Mouse (Mus musculus): ENCODE measurements around the gene Snx29. TPM values are rescaled to one million over a fixed set of nuclear protein-coding genes. Genes with fewer than 3 reads are reported as not detected.
"Not testable (repeated sequence)": the region's sequence is repeated elsewhere in the genome, so short reads cannot be mapped to it uniquely, and the experiment has no call there.

The Snx29 gene
- polyA plus RNA-seq, 2 experiments from 2014 or later, result 5.1 to 8.3 TPM

DNA sequence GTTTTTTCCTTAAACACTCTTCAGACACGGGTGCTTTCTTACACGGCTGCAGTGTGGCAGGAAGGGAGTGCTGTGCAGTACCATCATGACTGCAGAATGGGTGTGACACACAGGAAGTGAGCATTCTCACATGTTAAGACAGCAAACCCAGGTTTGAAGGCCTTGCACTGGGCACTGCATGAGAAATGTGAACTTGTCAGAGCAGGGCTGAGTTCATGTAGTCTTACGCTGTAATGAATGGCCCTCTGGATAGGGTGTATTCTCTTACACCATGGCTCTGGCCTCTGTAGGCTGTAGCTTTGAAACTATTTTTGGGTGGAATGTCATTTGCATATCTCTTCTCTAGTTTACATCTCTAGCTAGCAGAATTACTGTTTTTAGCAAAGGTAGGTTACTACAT lies 178.4 kb downstream of the Snx29 start:
- peak; percentile 97 for ATAC-seq

DNA sequence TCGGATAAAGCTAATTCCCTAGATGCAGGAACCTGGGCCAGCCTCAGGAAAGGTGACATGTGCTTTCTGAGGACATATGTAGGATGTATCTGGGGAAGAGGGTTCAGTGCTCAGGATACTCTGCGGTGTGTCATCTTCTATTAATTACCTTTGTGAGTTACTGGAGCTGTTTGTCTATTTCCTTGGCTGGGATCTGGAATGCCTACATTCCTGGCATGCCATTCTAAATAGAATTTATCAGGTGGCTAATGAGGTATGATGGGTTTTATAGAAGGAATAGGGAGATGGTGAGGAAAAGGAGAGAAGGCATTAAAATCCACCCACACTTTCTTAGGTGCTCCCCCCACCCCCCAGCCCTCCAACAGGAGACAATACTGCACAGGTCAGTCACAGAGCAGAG lies 178.9 kb downstream of the Snx29 start:
- no peak for ATAC-seq

DNA sequence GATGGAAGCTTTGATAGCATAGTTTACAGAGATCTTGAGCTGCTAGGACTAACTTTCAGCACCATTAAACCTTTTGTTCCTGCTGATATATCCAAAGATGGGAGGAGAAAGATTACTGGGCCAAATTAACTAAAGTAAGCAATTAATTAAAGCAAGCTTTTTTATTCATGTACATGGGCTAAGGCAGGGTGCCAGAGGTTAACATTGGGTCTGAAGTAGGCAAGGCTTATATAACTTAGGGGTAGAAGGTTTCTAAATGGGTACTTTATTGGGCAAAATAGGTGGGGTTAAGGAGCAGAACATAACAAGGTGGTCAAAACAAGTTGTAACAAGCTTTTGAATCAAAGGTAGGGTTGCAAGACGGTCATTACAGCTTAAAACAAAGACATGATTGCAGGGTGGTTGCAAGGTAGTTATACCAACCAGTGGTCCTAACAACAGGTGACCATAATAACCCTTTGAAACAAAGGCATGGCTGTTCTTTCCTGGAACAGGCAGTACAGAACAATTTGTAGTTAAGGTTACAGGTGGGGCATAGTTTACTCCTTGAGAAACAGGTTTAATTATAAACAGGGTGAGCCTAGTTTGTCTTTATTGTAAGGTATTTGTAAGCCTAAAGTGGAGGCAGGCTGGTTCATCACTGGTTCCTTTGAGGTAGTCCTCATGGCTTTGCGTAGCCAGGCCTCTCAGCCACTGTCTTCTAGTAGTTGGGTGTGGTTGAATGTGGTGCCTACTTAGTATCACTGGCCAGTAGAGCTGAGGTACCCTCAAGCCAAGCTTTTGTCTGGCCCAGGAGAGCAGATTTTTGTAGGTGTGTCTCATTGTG lies 182.2 kb downstream of the Snx29 start:
- ATAC-seq, result no peak

DNA sequence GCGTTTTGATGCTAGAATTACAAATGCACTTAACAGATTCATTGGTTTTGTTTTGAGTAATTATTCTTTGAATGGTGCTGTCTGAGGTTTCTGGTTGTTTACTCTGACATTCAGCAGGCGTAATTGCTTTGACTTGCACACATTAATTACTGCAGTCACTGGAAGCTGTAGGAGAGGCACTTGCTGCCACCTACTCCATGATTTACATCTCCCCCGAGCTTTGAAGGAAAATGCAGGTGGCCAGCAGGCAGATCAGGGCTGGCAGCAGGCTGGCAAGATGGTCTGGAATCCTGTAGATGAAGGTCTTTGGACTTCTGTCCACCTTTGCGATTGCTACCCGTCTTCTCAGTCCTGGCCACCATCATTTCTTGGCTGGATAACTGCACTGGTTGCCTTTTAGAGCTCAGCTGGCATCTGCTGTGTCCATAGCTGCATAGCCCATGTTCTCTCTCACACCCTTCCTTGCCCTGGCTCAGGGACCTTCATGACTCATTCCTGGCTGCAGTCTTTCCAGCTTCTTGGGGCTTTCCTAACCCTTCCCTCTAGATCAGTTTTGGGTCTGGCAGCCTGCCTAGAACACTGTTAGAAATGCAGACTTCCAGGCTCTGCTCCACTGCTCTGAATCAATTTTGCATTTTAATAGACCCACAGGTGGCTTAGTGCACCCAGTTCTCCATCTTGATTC lies 182.9 kb downstream of the Snx29 start:
- ATAC-seq, result no peak

DNA sequence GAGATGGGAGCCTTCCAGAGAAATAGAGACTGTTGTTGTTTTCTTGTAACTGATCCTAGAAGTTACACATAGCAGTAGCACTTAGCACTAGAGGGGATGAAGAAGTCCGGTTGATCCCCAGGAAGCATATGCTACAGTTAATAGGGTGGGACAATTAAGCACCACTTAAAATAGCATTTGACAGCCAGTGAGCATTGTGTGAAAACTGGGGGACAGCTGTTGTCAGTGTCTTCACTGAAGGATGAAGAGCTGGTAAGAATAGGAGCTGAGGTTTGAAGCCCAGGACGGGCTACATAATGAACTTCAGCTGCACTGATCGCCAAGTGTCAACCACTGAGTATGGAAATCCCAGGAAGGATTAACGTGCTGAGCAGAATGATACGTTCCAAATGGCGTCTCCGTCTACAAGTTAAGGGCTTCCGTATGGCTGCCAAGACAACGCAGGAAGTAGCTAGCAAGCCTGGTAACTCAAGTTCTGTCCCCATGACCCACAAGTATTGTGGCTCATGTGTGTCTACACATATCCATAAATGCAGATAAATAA lies 184.6 kb downstream of the Snx29 start:
- ATAC-seq, result no peak

DNA sequence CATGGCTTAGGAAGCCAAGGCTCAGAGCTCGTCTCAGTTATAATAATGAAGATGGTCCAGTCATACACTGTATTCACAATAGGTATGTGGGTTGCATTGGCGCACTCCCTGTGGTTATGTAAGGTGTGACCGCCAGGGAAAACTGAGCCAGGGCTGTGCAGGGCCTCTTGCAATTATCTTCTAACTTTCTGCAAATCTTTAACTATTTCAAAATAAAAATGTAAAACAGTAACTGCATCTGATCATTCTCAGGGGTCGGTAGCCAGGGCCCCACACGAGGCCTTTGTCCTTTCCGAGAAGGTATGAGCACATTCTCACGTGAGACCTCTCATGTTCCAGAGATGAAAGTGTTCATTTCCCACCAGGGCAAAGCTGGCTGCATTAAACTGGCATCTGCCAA lies 185.6 kb downstream of the Snx29 start:
- no peak for ATAC-seq

DNA sequence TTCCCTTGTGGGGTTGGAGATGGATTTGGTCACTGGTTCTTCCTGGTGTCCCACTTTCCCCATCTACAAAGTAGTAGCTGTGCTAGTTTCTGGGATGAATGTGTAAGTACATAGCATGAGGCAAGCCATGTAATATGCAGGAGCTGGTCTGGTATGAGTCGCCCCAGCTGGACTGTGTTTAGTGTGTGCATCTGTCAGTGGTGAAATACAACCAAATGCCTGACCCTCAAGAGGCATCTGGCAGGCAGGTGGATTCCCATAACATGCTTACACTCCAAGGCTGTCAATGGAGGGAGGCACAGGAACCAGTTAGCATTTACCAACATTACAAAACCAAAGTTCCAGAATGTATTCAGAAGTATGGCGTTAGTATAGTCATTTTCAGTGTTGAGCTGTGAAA lies 187.7 kb downstream of the Snx29 start:
- no peak for ATAC-seq

DNA sequence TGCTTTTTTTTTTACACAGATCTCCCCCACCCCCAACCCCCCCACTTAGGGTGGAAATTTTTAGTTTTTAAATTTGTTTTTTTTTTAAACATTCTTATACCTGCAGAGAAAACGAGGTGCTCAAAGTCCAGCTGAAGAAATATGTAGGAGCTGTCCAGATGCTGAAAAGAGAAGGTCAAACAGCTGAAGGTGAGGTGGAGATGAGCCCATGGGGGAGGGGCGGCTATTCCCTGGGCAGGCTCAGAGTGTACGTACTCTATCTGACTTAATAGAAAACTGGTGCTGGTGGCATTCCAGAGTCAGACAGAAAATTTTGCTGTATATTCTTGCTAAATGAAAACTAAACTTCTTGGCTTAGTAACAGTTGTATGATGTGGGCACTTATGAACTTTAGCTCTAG lies 188.1 kb downstream of the Snx29 start:
- no peak for ATAC-seq

DNA sequence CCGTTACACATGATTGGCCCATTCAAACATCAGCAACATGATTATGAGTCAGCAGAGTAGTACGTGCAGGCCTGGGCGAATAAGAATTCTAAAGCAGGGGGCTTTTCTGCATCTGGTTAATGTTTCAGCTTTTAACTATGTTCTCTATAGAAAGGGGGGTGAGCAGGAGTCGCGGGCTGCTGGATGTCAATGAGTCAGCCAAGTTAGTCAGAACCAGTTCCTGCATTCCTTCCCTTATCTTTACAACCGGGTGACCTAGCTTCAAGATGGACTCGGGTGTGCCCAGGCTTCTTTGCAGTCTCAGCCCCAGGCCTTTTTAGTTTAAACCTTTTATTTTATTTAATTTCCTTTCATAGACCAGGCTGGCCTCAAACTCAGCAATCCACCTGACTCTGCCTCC lies 189.0 kb downstream of the Snx29 start:
- not testable (repeated sequence) for ATAC-seq

DNA sequence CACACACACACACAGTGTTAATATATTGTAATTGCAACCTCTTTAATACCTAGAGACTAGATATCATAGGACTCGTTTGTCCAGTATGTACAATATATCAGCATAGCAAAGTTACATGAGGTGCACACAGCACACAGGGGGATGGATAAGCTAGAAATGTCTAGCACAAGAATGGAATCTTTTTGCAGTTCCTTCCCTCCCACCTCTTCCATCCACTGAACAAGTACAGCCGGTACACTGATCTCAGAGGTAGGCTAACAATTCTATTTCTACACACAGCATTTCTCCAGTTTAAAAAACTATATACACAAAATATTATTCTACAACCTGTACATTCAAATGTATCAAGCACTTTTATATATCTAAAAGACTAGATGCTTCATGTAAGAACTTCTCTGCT lies 194.0 kb downstream of the Snx29 start:
- ATAC-seq, result no peak

DNA sequence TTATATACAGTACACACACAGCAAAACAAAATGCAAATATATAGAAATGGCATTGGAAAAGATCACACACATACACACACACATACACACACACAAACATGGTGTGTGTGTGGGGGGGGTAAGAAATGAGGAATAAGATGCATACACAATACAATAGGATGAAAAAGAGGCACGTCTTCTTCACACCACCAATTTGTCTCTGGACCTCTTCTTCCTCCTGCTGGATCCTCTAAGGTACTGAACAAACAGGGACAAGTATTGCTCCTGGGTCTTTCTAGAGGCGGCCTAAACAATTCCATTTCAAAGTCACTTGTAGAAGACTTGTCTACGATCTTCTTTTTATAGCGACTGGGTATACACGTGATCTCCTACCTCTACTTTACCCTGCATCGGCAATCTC lies 194.7 kb downstream of the Snx29 start:
- no peak for ATAC-seq

DNA sequence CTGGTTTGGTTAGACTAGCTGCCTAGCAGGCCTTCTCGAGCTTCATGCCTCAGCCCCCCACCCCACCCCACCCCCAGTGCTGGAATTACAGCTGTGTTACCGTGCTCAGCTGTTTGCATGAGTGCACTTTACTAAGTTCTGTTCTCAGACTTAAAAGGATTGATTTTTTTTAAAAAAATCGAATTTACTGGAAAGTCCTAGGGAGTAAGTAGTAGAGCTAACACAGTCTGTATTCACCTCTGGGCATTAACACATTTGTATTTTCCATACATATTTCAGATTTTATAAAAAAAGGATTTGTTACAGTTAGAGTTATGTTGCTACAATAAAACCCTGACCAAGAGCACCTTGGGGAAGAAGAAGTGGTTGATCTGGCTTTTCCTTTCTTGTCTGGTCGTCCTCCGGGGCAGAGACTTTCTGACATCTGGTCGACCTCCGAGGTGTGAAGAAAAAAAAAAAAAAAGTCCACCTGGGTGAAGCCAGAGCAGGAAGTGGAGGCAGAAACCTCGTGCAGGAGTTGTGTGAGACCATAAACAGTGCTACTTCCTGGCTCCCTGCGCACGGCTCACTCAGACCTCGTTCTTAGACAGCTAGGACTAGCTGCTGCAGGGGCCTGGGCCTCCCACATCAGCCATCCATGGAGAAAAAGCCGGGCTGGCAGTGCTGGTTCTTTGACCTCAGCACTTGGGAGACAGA lies 196.2 kb downstream of the Snx29 start:
- ATAC-seq, result no peak

DNA sequence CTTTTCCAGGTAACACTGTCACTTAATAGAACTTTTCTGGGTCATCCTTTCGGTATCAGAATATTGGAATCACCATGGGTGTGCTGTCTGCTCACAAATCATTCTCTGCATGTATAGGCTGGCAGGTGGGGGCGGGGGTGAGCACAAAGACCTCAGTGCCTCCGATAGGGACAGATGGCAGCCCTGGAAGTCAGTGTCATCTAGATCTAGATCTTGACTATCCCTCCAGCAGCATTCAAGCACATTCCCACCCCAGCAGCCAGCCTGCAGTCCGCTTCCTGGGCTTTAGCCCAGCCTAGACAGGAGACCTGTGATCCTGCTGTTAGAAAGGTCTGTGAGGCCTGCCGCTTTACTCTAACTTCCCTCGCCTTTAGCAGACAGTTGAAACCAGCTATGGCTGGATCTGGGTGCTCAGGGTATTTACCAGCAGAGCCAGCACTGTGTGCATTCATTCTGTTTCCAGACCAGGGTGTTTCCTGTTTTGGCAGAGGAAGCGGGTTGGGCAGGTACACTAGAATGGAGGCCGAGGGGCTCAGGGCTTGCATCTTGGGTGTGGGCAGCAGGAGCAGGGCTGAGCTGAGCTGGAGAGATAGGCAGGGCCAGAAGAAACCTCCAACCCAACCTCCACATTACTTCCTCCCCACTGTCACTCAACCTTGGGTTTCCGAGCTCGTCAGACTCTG lies 203.5 kb downstream of the Snx29 start:
- ATAC-seq, result peak; percentile 75

DNA sequence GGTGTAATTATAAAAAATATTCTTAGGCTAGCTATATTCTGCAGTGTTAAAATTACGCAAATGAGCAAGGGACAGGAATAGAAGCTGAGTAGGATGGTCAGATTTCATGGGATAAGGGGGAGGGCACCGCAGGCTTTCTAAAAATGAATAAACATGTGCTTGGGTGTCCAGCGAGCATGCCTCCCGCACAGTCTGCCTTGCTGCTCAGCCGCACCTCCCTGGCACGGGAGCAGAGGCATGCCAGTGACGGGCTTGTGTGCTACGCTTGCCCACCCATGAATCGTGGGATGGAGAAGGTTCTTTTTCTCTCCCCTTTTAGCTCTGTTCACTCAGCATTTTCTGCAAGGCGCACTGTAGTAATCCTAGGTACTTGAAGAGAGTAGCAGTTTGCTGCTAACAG lies 204.3 kb downstream of the Snx29 start:
- no peak for ATAC-seq

DNA sequence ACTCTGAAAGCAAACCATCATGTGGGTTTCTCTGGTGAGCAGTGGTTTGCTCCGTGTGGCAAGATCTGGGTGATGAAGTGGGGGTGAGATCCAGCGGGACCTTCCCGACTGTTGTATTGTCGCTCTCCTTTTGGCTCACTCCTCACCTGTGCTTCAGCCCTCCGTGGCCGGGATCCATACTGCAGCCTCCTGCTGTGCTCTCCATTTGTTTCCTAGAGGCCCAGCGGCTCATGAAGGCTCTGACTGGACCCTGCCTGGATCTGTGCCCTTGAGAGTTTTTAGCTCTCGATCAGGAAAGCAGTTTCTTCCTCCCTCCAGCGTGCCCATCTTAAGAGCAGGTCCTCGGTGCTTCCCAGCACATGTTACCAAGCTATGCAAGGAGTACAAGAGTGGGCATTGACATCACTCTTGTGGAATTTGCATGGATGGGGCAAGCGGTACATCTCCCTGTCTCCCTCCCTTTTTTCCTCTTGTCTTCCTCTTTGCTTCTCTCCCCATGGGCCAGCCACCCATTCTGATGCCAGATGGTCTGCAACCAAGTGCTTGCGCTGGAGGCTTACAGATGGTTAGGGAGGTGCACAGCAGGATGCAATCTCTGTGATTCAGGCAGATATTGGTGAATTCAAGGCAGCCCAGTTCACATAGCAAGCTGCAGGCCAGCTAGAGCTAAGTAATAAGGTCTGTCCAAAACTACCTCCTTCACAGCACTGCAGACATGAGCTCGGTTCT lies 207.9 kb downstream of the Snx29 start:
- ATAC-seq, result no peak

DNA sequence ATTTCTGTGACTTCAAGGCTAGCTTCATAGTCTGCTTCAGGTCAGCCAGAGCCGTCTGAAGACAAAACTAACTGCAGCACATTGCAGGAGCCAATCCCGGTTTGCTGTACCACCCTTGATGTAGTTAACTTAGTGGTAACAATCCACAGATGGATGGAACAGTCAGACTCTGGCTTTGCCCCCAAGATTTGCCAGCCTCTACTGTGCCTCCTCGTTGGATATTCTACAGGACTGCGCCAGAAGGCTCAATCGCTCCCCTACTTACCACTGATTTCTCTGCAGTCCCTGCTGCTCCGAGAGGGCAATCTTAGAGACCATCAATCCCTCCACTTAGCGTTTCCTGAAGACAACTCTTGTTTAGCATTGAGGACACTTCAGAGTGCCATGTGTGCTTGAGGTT lies 208.7 kb downstream of the Snx29 start:
- no peak for ATAC-seq

DNA sequence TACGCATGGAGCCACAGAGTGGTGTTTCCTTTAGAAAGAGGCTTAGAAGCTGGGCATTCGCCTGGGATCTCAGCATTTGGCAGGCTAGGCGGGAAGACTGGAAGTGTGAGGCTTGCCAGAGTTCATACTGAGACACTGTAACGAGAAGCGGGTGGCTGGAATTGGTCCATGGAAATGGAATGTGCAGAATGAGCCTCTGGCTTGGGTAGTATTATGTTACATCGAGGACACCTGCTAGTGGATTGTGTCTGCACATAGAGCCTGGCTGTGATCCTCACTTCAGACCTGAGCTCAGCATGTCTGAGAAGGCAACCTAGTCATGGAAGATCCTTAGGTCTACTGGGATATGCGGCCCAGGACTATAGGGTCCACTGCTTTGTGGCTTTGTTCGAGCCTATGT lies 209.9 kb downstream of the Snx29 start:
- no peak for ATAC-seq

DNA sequence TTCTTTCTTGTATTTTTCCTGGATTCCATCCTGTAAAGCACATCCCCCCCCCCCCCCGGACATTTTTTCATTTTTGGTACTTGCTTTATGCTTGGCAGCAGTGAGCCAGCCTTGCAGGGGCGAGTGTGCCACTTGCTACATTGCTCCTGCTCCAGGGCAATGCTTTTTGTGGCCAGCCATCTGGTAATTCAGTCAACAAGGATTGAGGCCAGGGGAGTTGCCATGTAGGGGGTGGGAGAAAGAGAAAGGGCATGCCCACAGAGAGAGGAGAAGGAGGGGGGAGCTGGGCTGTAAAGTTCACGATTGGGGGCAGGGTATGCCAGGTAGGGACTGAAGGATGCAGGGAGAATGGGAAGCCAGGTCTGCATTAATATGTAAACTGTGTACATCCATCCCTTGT lies 210.7 kb downstream of the Snx29 start:
- no peak for ATAC-seq

DNA sequence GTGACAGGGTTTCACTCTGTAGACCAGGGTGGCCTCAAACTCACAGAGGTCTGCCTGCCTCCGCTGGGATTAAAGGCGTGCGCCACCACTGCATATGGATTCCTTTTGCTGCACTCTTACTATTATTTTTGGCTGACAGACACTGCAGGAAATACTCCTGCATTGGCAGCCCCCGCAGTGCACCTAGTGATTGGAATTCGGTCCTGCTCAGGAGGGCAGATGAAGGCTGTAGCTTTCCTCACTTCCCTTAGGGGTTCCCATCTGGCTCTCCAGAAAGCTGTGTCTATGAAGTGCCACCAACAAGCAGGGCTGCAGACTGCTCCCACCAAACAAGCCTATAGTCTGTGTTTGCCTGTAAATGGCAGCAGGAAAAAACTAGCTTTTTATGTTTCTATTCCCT lies 215.0 kb downstream of the Snx29 start:
- no peak for ATAC-seq

DNA sequence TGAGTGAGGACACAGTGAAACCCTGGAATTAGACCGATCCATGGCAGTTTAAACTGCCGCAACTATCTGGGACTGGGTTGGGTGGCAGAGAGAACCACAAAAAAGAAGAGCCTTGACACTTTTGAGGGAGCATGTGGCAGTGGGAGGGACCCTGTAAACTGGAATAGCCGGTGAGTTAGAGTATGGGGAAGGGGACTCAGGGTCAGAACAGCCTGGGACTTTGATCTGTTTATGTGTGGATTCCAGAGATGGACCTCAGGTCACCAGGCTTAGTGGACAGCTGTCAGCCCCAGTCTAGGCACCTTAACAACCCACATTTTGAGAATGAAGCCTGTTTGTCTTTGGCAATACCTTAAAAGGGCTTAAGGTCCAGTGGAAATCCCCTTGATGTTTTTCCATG lies 215.5 kb downstream of the Snx29 start:
- no peak for ATAC-seq

DNA sequence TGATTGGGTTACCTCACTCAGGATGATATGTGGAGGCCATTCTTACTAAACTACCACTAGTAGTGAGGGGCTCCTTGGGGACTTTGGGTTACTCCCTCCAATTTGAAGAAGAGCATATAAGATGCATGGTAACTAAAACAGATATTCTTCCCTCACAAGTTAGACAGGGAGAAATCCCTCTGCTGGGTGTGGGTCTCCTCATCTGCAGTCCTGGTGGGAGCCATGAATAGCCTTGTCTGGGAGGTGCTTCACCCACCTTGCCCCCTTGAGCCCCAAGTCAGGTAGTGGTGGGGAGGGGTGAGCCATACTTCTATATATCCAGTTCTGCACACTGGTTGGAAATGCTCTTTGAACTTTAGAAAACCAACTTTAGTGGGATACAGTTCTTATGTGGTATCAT lies 218.3 kb downstream of the Snx29 start:
- ATAC-seq, result no peak

DNA sequence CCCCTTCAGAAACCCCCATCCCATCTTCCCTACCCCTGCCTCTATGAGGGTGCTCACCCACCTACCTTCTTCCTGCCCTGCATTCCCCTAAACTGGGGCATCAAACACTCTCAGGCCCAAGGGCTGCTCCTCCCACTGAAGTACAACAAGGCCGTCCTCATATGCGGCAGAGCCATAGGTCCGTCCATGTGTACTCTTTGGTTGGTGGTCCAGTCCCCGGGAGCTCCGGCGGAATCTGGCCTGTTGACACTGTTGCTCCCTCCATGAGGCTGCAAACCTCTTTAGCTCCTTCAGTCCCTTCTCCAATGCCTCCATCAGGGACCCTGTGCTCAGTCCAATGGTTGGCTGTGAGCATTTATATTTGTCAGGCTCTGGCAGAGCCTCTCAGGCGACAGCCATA lies 219.1 kb downstream of the Snx29 start:
- ATAC-seq, result no peak
